Mouse (Mus musculus) embryo, embryonic 9.5 days (tissue): ENCODE measurements around the gene Vmn1r209.
"Not testable (repeated sequence)": the region's sequence is repeated elsewhere in the genome, so short reads cannot be mapped to it uniquely, and the experiment has no call there.

ENCODE experiments used
- DNase-seq: peaks from one replicate; pipeline ENCODE4 v3.0.0-alpha.2; 2017; ENCODE audit errors: extremely low spot score

The Vmn1r209 gene

GRCm38 (mm10) chr13:22809582-22809981, at the start of gene Vmn1r209:
TSS of gene Vmn1r209 (minus strand) at chr13:22809682.
- DNase-seq = not testable (repeated sequence)

DNA sequence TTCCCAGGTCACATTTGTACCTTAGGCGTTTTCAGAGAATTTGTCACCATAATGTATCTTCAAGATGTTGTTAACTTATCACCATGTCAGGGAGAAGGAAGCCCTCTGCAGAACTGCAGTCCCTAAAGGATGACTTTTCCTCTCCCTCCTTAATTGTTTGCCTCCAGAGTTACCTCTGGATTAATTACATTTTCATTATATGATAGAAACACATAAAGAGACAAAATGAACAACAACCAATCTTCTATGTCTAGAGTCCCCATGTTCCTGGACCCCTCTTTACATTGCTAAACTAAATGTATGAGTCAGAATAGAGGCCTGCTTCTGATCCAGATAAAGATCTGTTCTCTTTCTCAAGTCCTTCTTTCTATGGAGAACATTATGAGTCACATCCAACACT, 48.0 kb upstream of the Vmn1r209 start, which contains the start of gene Vmn1r211:
Gene Vmn1r211 (minus strand): TSS at position 101 of the 400 bp plus-strand sequence.
- no peak for DNase-seq

- no peak for DNase-seq
Observed at GRCm38 (mm10) chr13:22854760-22855159, 45.3 kb upstream of the Vmn1r209 start.

DNA sequence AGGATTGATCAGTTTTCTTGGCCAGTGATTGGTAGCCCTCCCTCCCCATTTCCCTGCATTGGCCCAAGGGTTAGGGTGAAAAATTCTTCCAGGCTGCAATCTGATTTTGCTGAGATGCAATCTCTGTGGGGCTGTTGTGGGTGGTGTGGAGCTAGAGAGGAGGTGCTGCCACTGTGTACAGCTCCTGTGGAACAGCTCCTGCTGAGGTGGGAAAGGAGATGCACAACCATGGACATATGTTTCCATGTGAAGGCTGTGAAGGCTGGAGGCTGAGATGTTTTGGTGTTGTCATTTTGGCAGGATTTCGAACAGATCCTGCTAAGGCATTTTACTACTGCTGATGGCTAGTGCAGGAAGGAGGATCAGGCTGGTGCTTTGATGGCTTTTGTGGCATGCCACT, 37.3 kb upstream of the Vmn1r209 start:
- DNase-seq = no peak

GRCm38 (mm10) chr13:22844304-22844703, 34.8 kb upstream of the Vmn1r209 start:
- not testable (repeated sequence) for DNase-seq

GRCm38 (mm10) chr13:22831248-22831647, 21.8 kb upstream of the Vmn1r209 start, which contains the start of gene Vmn1r210:
TSS of gene Vmn1r210 (minus strand) at chr13:22831348.
- no peak for DNase-seq

DNA sequence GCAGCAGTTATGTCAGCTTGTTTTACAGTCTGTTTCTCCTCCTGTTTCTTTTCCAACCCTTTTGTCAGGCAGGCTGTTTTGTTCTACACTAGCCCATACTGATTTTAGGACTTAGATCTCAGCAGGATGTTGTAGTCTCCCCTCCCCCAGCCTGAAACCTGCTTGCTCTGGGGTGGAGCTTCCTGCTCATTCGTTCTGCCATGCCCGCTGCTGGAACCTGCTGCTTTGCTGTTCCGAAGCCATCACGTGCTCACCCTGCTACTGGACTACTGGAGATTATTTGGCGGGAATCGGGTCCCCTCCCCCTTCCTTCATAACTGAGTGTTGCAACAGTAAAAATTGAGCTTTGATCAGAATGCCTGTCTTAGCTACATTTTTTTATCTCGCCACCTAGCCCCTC, 19.9 kb upstream of the Vmn1r209 start:
- DNase-seq = not testable (repeated sequence)

- not testable (repeated sequence) for DNase-seq
Observed at GRCm38 (mm10) chr13:22821601-22822000, 12.1 kb upstream of the Vmn1r209 start.

GRCm38 (mm10) chr13:22788096-22788495, 21.4 kb downstream of the Vmn1r209 start:
- not testable (repeated sequence) for DNase-seq

GRCm38 (mm10) chr13:22784159-22784558, 25.3 kb downstream of the Vmn1r209 start:
- DNase-seq = not testable (repeated sequence)

GRCm38 (mm10) chr13:22777300-22777699, 32.2 kb downstream of the Vmn1r209 start, which contains the start of gene Vmn1r208:
TSS of gene Vmn1r208 (minus strand) at chr13:22777400.
- not testable (repeated sequence) for DNase-seq

DNA sequence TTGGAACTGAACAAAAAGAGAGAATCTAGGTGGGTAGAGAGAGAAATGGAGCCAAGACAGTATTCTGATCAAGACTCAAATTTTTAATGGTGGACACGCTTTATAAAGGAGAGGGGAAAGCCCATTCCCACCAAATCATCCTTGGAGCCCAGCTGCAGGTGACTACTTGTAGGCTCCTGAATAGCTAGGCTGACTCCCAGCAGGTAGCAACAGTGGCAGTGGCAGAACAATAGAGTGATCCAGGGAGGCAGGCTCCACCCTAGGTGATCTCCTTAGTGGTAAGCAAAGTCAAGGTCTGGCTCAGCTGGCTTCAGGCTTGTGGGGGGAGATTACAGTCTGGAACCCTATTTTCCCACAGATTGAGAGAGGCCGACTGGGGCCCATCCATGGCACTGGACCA, 37.9 kb downstream of the Vmn1r209 start:
- DNase-seq = not testable (repeated sequence)
